In genomic region chr11:69916652-69917378, GRCm38 (mm10) we compare ENCODE assay signal across 9 mouse cellular contexts. TPM values are rescaled to one million over a fixed set of nuclear protein-coding genes. Genes with fewer than 3 reads are reported as not detected.
DNase-seq lines count a peak whose midpoint lies in the region; ATAC-seq and TF ChIP-seq lines count a peak whose summit lies in the region.
"Not testable (repeated sequence)": the region's sequence is repeated elsewhere in the genome, so short reads cannot be mapped to it uniquely, and the experiment has no call there.
"Had no signal": no experiment of that assay in that cellular context is flagged by ENCODE, and none has a peak within 500 bp of the region (broad histone marks: within the 10 kb centered on the region; RNA-seq: fewer than 3 reads in every experiment).

No protein-coding gene starts in this region.

- H3K4me1 ChIP-seq in E14TG2a.4 (replicated peaks; ENCODE audit: low read depth, low read length), result peaks cover 70% of the 10 kb centered on the region
- peaks cover 69% of the 10 kb centered on the region for H3K4me1 ChIP-seq in forebrain, embryonic 10.5 days
- H3K4me1 ChIP-seq in heart, embryonic 11.5 days (ENCODE audit: control insufficient read depth, insufficient read depth, low read length), result peaks cover 33% of the 10 kb centered on the region
- peaks cover 61% of the 10 kb centered on the region for H3K4me1 ChIP-seq in limb, embryonic 10.5 days
- peaks cover 62% of the 10 kb centered on the region for H3K4me1 ChIP-seq in liver, embryonic 13.5 days (replicated peaks)
- H3K4me1 ChIP-seq in liver, postnatal 0 days (ENCODE audit: insufficient read depth), result peaks cover 53% of the 10 kb centered on the region
- peaks cover 27% of the 10 kb centered on the region for H3K4me1 ChIP-seq in neural tube, embryonic 11.5 days (ENCODE audit: control insufficient read depth, insufficient read depth, low read length)

- peak; percentile 35 for DNase-seq in cerebellum, adult 9-10 months
- not testable (repeated sequence) for DNase-seq in forebrain, embryonic 10.5 days (ENCODE audit: extremely low spot score, low spot score); limb, embryonic 10.5 days (ENCODE audit: low spot score); liver, embryonic 13.5 days; neural tube, embryonic 11.5 days (ENCODE audit: low spot score)
- DNase-seq in liver, postnatal 0 days, result peak; percentile 18

- not testable (repeated sequence) for ATAC-seq in heart, embryonic 11.5 days (replicated peaks; ENCODE audit: insufficient number of reproducible peaks, low FRiP score, low TSS enrichment); liver, embryonic 13.5 days (ENCODE audit: low read depth); liver, postnatal 0 days; neural tube, embryonic 11.5 days (ENCODE audit: insufficient read depth, low FRiP score, low TSS enrichment)

- WGBS in forebrain, embryonic 10.5 days, result 72% methylated on average over 7 of the region's 7 CpGs
- 51% methylated on average over 7 of the region's 7 CpGs for WGBS in heart, embryonic 11.5 days (ENCODE audit: insufficient replicate concordance)
- WGBS in limb, embryonic 10.5 days, result 69% methylated on average over 7 of the region's 7 CpGs
- 20% methylated on average over 7 of the region's 7 CpGs for WGBS in liver, embryonic 13.5 days (ENCODE audit: insufficient replicate concordance)
- 53% methylated on average over 7 of the region's 7 CpGs for WGBS in liver, postnatal 0 days (ENCODE audit: insufficient replicate concordance)
- 69% methylated on average over 7 of the region's 7 CpGs for WGBS in neural tube, embryonic 11.5 days

- not testable (repeated sequence) for H3K27me3 ChIP-seq in E14TG2a.4 (ENCODE audit: insufficient read depth, low read length); forebrain, embryonic 10.5 days (ENCODE audit: poor library complexity, severe bottlenecking); heart, embryonic 11.5 days (ENCODE audit: control insufficient read depth, insufficient read depth, low read length); limb, embryonic 10.5 days (ENCODE audit: low read depth, poor library complexity, severe bottlenecking); liver, embryonic 13.5 days; liver, postnatal 0 days (ENCODE audit: insufficient read depth, low read length); neural tube, embryonic 11.5 days (ENCODE audit: control insufficient read depth, insufficient read depth, low read length)

- peaks cover 76% of the 10 kb centered on the region for H3K36me3 ChIP-seq in E14TG2a.4 (ENCODE audit: insufficient read depth, low read length)
- H3K36me3 ChIP-seq in forebrain, embryonic 10.5 days (replicated peaks), result peaks cover 74% of the 10 kb centered on the region
- peaks cover 29% of the 10 kb centered on the region for H3K36me3 ChIP-seq in heart, embryonic 11.5 days (ENCODE audit: control insufficient read depth, insufficient read depth, low read length)
- H3K36me3 ChIP-seq in limb, embryonic 10.5 days, result peaks cover 73% of the 10 kb centered on the region
- peaks cover 67% of the 10 kb centered on the region for H3K36me3 ChIP-seq in liver, embryonic 13.5 days
- peaks cover 48% of the 10 kb centered on the region for H3K36me3 ChIP-seq in liver, postnatal 0 days (replicated peaks; ENCODE audit: insufficient read depth, low read length)
- peaks cover 27% of the 10 kb centered on the region for H3K36me3 ChIP-seq in neural tube, embryonic 11.5 days (ENCODE audit: control insufficient read depth, insufficient read depth, low read length)

- peak overlapping the region; percentile 98; the same call in 1 of the 2 replicates for H3K4me3 ChIP-seq in E14TG2a.4 (replicated peaks; ENCODE audit: low read length)
- peak overlapping the region; percentile 96; the same call in 1 of the 2 replicates for H3K4me3 ChIP-seq in forebrain, embryonic 10.5 days
- H3K4me3 ChIP-seq in heart, embryonic 11.5 days (ENCODE audit: low read depth, low read length), result not testable (repeated sequence)
- peak overlapping the region; percentile 81; the same call in 1 of the 2 replicates for H3K4me3 ChIP-seq in limb, embryonic 10.5 days
- peak overlapping the region; percentile 91 for H3K4me3 ChIP-seq in liver, embryonic 13.5 days (replicated peaks)
- peak overlapping the region; percentile 97 for H3K4me3 ChIP-seq in liver, postnatal 0 days (ENCODE audit: low read depth, low read length)
- peak overlapping the region; percentile 9; the same call in 1 of the 2 replicates for H3K4me3 ChIP-seq in neural tube, embryonic 11.5 days (ENCODE audit: low read depth, low read length)

- not testable (repeated sequence) for TF ChIP-seq EP300 in liver, postnatal 0 days (IDR thresholded peaks at IDR 0.05; ENCODE audit: low read depth)

- TF ChIP-seq CTCF in E14TG2a.4 (conservative IDR thresholded peaks at IDR 0.05; ENCODE audit: low read length); liver, postnatal 0 days (IDR thresholded peaks at IDR 0.05; ENCODE audit: low read depth): not testable (repeated sequence)

- H3K4me2 ChIP-seq in heart, embryonic 11.5 days, result peak overlapping the region; percentile 21; the same call in 1 of the 2 replicates
- peak overlapping the region; percentile 98 for H3K4me2 ChIP-seq in liver, embryonic 13.5 days
- peak overlapping the region; percentile 99 for H3K4me2 ChIP-seq in liver, postnatal 0 days (ENCODE audit: low read depth, low read length)
- not testable (repeated sequence) for H3K4me2 ChIP-seq in neural tube, embryonic 11.5 days (ENCODE audit: low read depth)

- not testable (repeated sequence) for H3K9me3 ChIP-seq in E14TG2a.4 (ENCODE audit: low read length); forebrain, embryonic 10.5 days; heart, embryonic 11.5 days (replicated peaks; ENCODE audit: control insufficient read depth, low read length); limb, embryonic 10.5 days (replicated peaks); liver, embryonic 13.5 days (replicated peaks); liver, postnatal 0 days (ENCODE audit: low read length); neural tube, embryonic 11.5 days (ENCODE audit: control insufficient read depth, low read length)

- H3K27ac ChIP-seq in forebrain, embryonic 10.5 days; limb, embryonic 10.5 days; neural tube, embryonic 11.5 days (ENCODE audit: low read depth, low read length): not testable (repeated sequence)
- H3K27ac ChIP-seq in heart, embryonic 11.5 days (ENCODE audit: low read depth, low read length), result 0 out of 2 replicates have a peak overlapping the region, but pooled peaks have one; percentile 7
- H3K27ac ChIP-seq in liver, embryonic 13.5 days, result peak overlapping the region; percentile 99
- peak overlapping the region; percentile 90 for H3K27ac ChIP-seq in liver, postnatal 0 days (ENCODE audit: low read depth)

- H3K9ac ChIP-seq in heart, embryonic 11.5 days (ENCODE audit: low read depth, low read length); neural tube, embryonic 11.5 days (ENCODE audit: low read length): not testable (repeated sequence)
- H3K9ac ChIP-seq in liver, embryonic 13.5 days, result peak overlapping the region; percentile 99
- peak overlapping the region; percentile 93 for H3K9ac ChIP-seq in liver, postnatal 0 days (replicated peaks)

RNA-seq across cellular contexts. Expression of gene Gps2, which starts 3.1 kb away (rescaled TPM):
- 92.4 and 97.3 TPM in 2 replicates for polyA plus RNA-seq in forebrain, embryonic 10.5 days (2016; fragmentation: Nextera tagmentation; extraction: Ambion mirVana)
- 53.2 and 62.2 TPM in 2 replicates for polyA plus RNA-seq in heart, embryonic 11.5 days (2014; fragmentation: Nextera tagmentation; extraction: Ambion mirVana)
- 77.7 and 91.6 TPM in 2 replicates for polyA plus RNA-seq in limb, embryonic 10.5 days (2016; fragmentation: Nextera tagmentation; extraction: Ambion mirVana)
- polyA plus RNA-seq in liver, embryonic 13.5 days (2015; fragmentation: Nextera tagmentation; extraction: Ambion mirVana), result 107 and 116 TPM in 2 replicates
- polyA plus RNA-seq in liver, postnatal 0 days (2015; fragmentation: Nextera tagmentation; extraction: Ambion mirVana), result 46.1 and 48.9 TPM in 2 replicates
- polyA plus RNA-seq in neural tube, embryonic 11.5 days (2014; fragmentation: Nextera tagmentation; extraction: Ambion mirVana), result 84.0 and 93.7 TPM in 2 replicates

RNA-seq across cellular contexts. Expression of gene Eif5a, which starts 4.9 kb away (rescaled TPM):
- 2,970 and 2,997 TPM in 2 replicates for polyA plus RNA-seq in forebrain, embryonic 10.5 days (2016; fragmentation: Nextera tagmentation; extraction: Ambion mirVana)
- polyA plus RNA-seq in heart, embryonic 11.5 days (2014; fragmentation: Nextera tagmentation; extraction: Ambion mirVana), result 1,428 and 1,516 TPM in 2 replicates
- polyA plus RNA-seq in limb, embryonic 10.5 days (2016; fragmentation: Nextera tagmentation; extraction: Ambion mirVana), result 3,029 and 3,766 TPM in 2 replicates
- 1,847 and 1,941 TPM in 2 replicates for polyA plus RNA-seq in liver, embryonic 13.5 days (2015; fragmentation: Nextera tagmentation; extraction: Ambion mirVana)
- 872 and 914 TPM in 2 replicates for polyA plus RNA-seq in liver, postnatal 0 days (2015; fragmentation: Nextera tagmentation; extraction: Ambion mirVana)
- polyA plus RNA-seq in neural tube, embryonic 11.5 days (2014; fragmentation: Nextera tagmentation; extraction: Ambion mirVana), result 1,905 and 1,926 TPM in 2 replicates

RNA-seq across cellular contexts. Expression of gene Neurl4, which starts 15.9 kb away (rescaled TPM):
- polyA plus RNA-seq in forebrain, embryonic 10.5 days (2016; fragmentation: Nextera tagmentation; extraction: Ambion mirVana), result 14.3 and 14.8 TPM in 2 replicates
- polyA plus RNA-seq in heart, embryonic 11.5 days (2014; fragmentation: Nextera tagmentation; extraction: Ambion mirVana), result 9.3 and 10.8 TPM in 2 replicates
- 12.6 and 13.3 TPM in 2 replicates for polyA plus RNA-seq in limb, embryonic 10.5 days (2016; fragmentation: Nextera tagmentation; extraction: Ambion mirVana)
- polyA plus RNA-seq in liver, embryonic 13.5 days (2015; fragmentation: Nextera tagmentation; extraction: Ambion mirVana), result 2.3 and 2.8 TPM in 2 replicates
- polyA plus RNA-seq in liver, postnatal 0 days (2015; fragmentation: Nextera tagmentation; extraction: Ambion mirVana), result 1.0 and 1.4 TPM in 2 replicates
- 14.2 and 18.0 TPM in 2 replicates for polyA plus RNA-seq in neural tube, embryonic 11.5 days (2014; fragmentation: Nextera tagmentation; extraction: Ambion mirVana)

RNA-seq across cellular contexts. Expression of gene 2810408A11Rik, which starts 16.0 kb away (rescaled TPM):
- 11.9 and 12.2 TPM in 2 replicates for polyA plus RNA-seq in forebrain, embryonic 10.5 days (2016; fragmentation: Nextera tagmentation; extraction: Ambion mirVana)
- polyA plus RNA-seq in heart, embryonic 11.5 days (2014; fragmentation: Nextera tagmentation; extraction: Ambion mirVana), result 5.3 and 5.8 TPM in 2 replicates
- polyA plus RNA-seq in limb, embryonic 10.5 days (2016; fragmentation: Nextera tagmentation; extraction: Ambion mirVana), result 20.2 and 25.8 TPM in 2 replicates
- polyA plus RNA-seq in liver, embryonic 13.5 days (2015; fragmentation: Nextera tagmentation; extraction: Ambion mirVana), result 0.89 and 1.0 TPM in 2 replicates
- polyA plus RNA-seq in liver, postnatal 0 days (2015; fragmentation: Nextera tagmentation; extraction: Ambion mirVana), result 0.90 and 1.2 TPM in 2 replicates
- polyA plus RNA-seq in neural tube, embryonic 11.5 days (2014; fragmentation: Nextera tagmentation; extraction: Ambion mirVana), result 14.4 and 15.1 TPM in 2 replicates

RNA-seq across cellular contexts. Expression of gene Ybx2, which starts 18.8 kb away (rescaled TPM):
- 5.7 and 6.4 TPM in 2 replicates for polyA plus RNA-seq in forebrain, embryonic 10.5 days (2016; fragmentation: Nextera tagmentation; extraction: Ambion mirVana)
- 1.5 and 4.3 TPM in 2 replicates for polyA plus RNA-seq in heart, embryonic 11.5 days (2014; fragmentation: Nextera tagmentation; extraction: Ambion mirVana)
- 6.1 TPM in 2 replicates for polyA plus RNA-seq in limb, embryonic 10.5 days (2016; fragmentation: Nextera tagmentation; extraction: Ambion mirVana)
- polyA plus RNA-seq in liver, embryonic 13.5 days (2015; fragmentation: Nextera tagmentation; extraction: Ambion mirVana), result 0.28 and 0.30 TPM in 2 replicates
- not detected in 2 replicates for polyA plus RNA-seq in liver, postnatal 0 days (2015; fragmentation: Nextera tagmentation; extraction: Ambion mirVana)
- 3.4 and 4.2 TPM in 2 replicates for polyA plus RNA-seq in neural tube, embryonic 11.5 days (2014; fragmentation: Nextera tagmentation; extraction: Ambion mirVana)
- polyA plus RNA-seq: CD4-positive, CD25-positive, alpha-beta regulatory T cell, adult 4 months had no signal
